Mouse (Mus musculus) testis, adult 2 months (tissue): ENCODE results near the gene Olfr183.

Experiments
- CTCF ChIP-seq: fragments of 200-500 bp; IDR thresholded peaks from 2 replicates; pipeline ENCODE4 v1.5.1; 2012; ENCODE audit warnings: low read depth, mild to moderate bottlenecking, inconsistent platforms, low read length, moderate library complexity; ENCODE audit not compliant: control insufficient read depth, insufficient read depth, insufficient replicate concordance
- POLR2A ChIP-seq: fragments of 200-500 bp; IDR thresholded peaks from 2 replicates; pipeline ENCODE4 v1.6.1; 2012; ENCODE audit warnings: low read depth, mild to moderate bottlenecking, inconsistent platforms, low read length, moderate library complexity; ENCODE audit not compliant: control insufficient read depth

GRCm38 (mm10) chr16:59039710-59040109 is 44.6 kb downstream of the Olfr183 start, which contains the start of gene Olfr187:
- no peak for TF ChIP-seq CTCF
- TF ChIP-seq POLR2A = no peak
